Mouse (Mus musculus) liver, adult 2 months (tissue): Measurements from ENCODE around the gene Zfp622. TPM values are rescaled to one million over a fixed set of nuclear protein-coding genes. Genes with fewer than 3 reads are reported as not detected.
A peak's percentile ranks its signal among the peaks of the same experiment; 100 is the strongest.

Experiments used
- DNase-seq: peaks from one replicate; pipeline ENCODE4 v3.0.0-alpha.2; 2011; ENCODE audit warnings: low read depth, low spot score; ENCODE audit errors: extremely low read depth
- H3K27ac ChIP-seq: fragments of 200-500 bp; replicated peaks from 2 replicates; pipeline ENCODE4 v1.5.1; 2012; ENCODE audit warnings: low read depth, mild to moderate bottlenecking, control low read depth, inconsistent platforms, low read length; ENCODE audit not compliant: insufficient read depth
- H3K27me3 ChIP-seq: fragments of 200-500 bp; 2 replicates; pipeline ENCODE4 v1.6.1; 2012; ENCODE audit warnings: mild to moderate bottlenecking, moderate library complexity, low read length, inconsistent platforms; ENCODE audit not compliant: control insufficient read depth, insufficient read depth
- H3K36me3 ChIP-seq: fragments of 200-500 bp; 2 replicates; pipeline ENCODE4 v1.6.1; 2012; ENCODE audit warnings: low read length, inconsistent platforms; ENCODE audit not compliant: control insufficient read depth, insufficient read depth
- H3K4me1 ChIP-seq: fragments of 200-500 bp; 2 replicates; pipeline ENCODE4 v1.6.1; 2011; ENCODE audit warnings: low read length; ENCODE audit not compliant: control insufficient read depth, insufficient read depth
- H3K4me3 ChIP-seq: fragments of 200-500 bp; 2 replicates; pipeline ENCODE4 v1.5.1; 2011; ENCODE audit warnings: low read depth, mild to moderate bottlenecking, control low read depth, low read length, moderate library complexity; ENCODE audit not compliant: insufficient read depth
- H3K79me2 ChIP-seq: fragments of 200-500 bp; 2 replicates; pipeline ENCODE4 v1.6.1; 2012; ENCODE audit warnings: inconsistent platforms, mild to moderate bottlenecking, low read length, moderate library complexity; ENCODE audit not compliant: control insufficient read depth, insufficient read depth
- H3K9ac ChIP-seq: fragments of 200-500 bp; 2 replicates; pipeline ENCODE4 v1.6.1; 2012; ENCODE audit warnings: low read depth, mild to moderate bottlenecking, control low read depth, inconsistent platforms, low read length
- CTCF ChIP-seq: fragments of 200-500 bp; IDR thresholded peaks from 2 replicates; pipeline ENCODE4 v1.5.1; 2011; ENCODE audit warnings: low read depth, low read length, control low read depth
- POLR2A ChIP-seq: fragments of 200-500 bp; IDR thresholded peaks from 2 replicates; pipeline ENCODE4 v1.6.1; 2011; ENCODE audit warnings: low read length, control low read depth; ENCODE audit not compliant: insufficient read depth; ENCODE audit errors: extremely low read depth
- WGBS: fragments of 180-500 bp; shearing (Covaris S2); methylation state at CpG from one replicate; pipeline ENCODE4 v1.1.7; 2018; 5-methylcytosine and 5-hydroxymethylcytosine counted together
- polyA plus RNA-seq: library from polyadenylated mRNA; depleted of rRNA; stranded (reverse); fragments of >200 nt; gene quantifications from 2 replicates; pipeline ENCODE4 v1.2.3, GENCODE M21; 2012
- total RNA-seq: library from RNA; depleted of rRNA; stranded (reverse); fragments of >200 nt; gene quantifications from 2 replicates; pipeline ENCODE4 v1.2.3, GENCODE M21; 2014

Zfp622 gene
- total and polyA plus RNA-seq, 2 experiments = 12.8 to 16.4 TPM

DNA sequence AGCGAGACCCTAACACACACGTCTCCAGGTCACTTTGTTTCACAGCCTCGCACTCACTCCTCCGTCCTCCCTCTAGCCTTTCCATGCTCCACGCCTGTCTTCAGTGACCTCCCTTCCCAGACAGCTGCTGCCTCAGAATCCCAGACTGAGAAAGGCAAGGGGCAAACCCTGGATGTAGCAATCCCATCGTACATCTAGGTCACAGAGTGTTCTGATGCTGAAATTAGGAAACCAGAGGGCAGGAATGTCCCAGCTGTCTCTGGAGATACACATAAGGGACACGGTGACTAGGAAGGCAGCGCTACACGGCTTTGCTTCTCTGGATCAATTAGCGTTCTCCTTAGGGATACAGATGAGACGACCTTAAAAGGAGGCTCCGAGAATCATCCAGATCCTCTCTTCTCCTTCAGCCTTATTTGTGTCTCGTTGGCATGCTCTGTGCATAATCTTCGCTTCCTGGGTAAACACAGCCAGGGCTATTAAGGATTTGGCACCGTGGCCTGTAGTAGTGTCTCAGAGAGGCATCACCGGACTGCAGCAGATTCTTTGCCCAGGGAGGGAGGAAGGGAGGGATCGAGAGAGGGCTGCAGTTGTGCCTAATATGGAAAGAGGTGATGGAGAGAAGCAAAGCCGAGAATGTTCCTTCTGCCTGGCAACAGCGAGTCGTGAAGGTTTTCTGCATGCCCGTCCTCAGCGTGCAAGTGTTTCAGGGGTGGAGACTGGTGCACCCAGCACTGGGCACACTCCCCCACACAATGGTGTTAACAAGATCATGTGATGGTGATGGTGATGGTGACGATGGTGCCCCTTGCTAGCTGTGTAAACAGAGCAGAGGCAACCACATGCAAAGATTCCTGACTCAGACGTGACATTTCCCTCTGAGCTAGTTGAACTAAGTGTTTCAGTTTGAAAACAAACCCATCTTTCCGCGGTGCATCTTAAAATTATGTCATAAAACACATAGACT is 35.6 kb upstream of the Zfp622 start:
- no peak for TF ChIP-seq CTCF
- no peak for TF ChIP-seq POLR2A
- Histone ChIP-seq H3K36me3 (no peaks in the 10 kb centered on the region), H3K4me3 (no peak overlapping the region), H3K27me3 (no peaks in the 10 kb centered on the region), H3K4me1 (peaks cover 18% of the 10 kb centered on the region), H3K27ac (no peak overlapping the region), H3K79me2 (peaks cover 42% of the 10 kb centered on the region; the same call in 1 of the 2 replicates), H3K9ac (no peak overlapping the region)
- WGBS = 62% methylated on average over 26 of the region's 26 CpGs
- DNase-seq = peak; percentile 76

DNA sequence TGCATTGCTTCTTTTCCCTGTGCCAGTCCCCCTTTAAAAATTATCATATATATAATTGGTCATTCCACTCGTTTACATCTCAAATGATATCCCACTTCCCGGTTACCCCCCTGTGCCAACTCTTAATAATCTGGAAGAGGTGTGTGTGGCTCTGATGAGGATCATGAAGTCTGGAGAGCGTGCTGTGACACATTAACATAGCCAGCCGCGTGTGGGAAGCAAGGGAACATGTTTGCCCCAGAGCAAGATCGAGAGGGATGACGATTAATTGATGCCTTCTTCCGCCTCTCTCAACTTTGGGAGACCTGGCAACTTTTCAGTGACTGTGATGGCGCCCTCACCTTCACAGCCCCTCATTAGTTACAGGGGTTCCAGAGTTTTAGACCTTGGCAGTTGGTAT is 34.5 kb upstream of the Zfp622 start:
- no peaks in the 10 kb centered on the region for H3K36me3 ChIP-seq
- H3K79me2 ChIP-seq = peaks cover 38% of the 10 kb centered on the region; the same call in 1 of the 2 replicates
- TF ChIP-seq CTCF = no peak
- TF ChIP-seq POLR2A = no peak
- peaks cover 15% of the 10 kb centered on the region for H3K4me1 ChIP-seq
- H3K4me3 ChIP-seq = no peak overlapping the region
- DNase-seq = no peak
- no peak overlapping the region for H3K27ac ChIP-seq
- 82% methylated on average over 9 of the region's 9 CpGs for WGBS
- H3K9ac ChIP-seq = no peak overlapping the region
- H3K27me3 ChIP-seq = no peaks in the 10 kb centered on the region

DNA sequence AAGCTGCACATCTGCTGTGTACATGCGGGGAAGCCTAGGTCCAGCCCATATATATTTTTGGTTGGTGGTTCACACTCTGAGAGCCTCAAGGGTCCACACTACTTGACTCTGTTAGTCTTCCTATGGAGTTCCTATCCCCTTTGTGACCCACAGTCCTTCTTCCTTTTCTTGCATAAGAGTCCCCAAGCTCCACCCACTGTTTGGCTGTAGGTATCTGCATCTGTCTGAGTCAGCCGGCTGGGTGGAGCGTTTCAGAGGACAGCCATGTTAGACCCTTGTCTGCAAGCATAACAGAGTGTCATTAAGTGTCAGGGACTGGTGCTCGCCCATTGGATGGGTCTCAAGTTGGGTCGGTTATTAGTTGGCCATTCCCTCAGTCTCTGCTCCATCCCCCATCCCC is 33.6 kb upstream of the Zfp622 start:
- 62% methylated on average over 5 of the region's 5 CpGs for WGBS
- no peaks in the 10 kb centered on the region for H3K36me3 ChIP-seq
- no peaks in the 10 kb centered on the region for H3K27me3 ChIP-seq

DNA sequence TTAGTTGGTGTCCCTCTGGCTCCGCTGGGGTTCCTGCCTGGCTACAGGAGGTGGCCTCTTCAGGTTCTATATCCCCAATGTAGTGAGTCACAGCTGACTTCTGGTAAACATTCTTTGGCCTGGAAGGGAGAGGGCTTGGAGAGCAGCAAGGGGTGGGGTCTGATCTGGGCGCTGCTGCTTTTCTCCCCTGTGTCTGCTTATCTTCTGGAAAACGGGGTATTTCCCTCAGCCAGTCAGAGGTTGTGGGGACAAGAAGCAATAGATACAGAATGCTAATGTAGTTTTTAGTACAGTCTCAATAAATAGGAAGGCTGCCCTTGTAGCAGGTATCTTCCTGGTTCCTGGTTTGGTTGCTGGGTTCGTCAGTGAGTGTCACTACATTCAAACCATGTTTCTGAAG is 33.1 kb upstream of the Zfp622 start:
- H3K4me3 ChIP-seq = no peak overlapping the region
- DNase-seq = no peak
- TF ChIP-seq POLR2A = no peak
- TF ChIP-seq CTCF = no peak
- no peak overlapping the region for H3K27ac ChIP-seq
- H3K36me3 ChIP-seq = no peaks in the 10 kb centered on the region
- peaks cover 9% of the 10 kb centered on the region for H3K4me1 ChIP-seq
- H3K9ac ChIP-seq = no peak overlapping the region
- WGBS = 81% methylated on average over 4 of the region's 4 CpGs
- peaks cover 40% of the 10 kb centered on the region; the same call in 1 of the 2 replicates for H3K79me2 ChIP-seq
- no peaks in the 10 kb centered on the region for H3K27me3 ChIP-seq

More for the DNA sequence above, 33.6 kb upstream of the Zfp622 start:
- DNase-seq = no peak
- peaks cover 40% of the 10 kb centered on the region; the same call in 1 of the 2 replicates for H3K79me2 ChIP-seq
- no peak overlapping the region for H3K4me3 ChIP-seq
- H3K4me1 ChIP-seq = peaks cover 10% of the 10 kb centered on the region
- no peak overlapping the region for H3K27ac ChIP-seq
- TF ChIP-seq CTCF = no peak
- no peak overlapping the region for H3K9ac ChIP-seq

DNA sequence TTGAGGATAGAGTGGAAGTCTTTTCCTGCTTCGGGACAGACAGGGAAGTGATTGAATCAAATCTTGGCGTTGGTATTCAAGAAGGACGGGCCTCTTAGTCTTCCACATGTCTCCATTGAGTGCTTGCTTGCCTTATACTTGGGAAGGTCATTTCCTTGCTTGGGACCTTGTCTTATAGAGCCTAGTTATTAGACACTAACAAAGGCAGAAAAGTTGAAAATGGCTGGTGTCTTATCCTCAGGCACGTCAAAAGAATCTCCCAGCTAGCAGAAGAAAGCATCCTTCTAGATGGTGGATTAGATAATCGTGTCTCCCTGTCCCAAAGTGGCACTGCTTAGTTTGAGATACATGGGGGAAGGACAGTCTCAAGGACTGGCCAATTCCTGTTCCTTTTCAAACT is 28.2 kb upstream of the Zfp622 start:
- no peak for DNase-seq
- WGBS = 85% methylated on average over 5 of the region's 5 CpGs
- Histone ChIP-seq H3K4me3 (no peak overlapping the region), H3K27ac (no peak overlapping the region), H3K79me2 (peaks cover 15% of the 10 kb centered on the region; the same call in 1 of the 2 replicates), H3K9ac (no peak overlapping the region), H3K27me3 (no peaks in the 10 kb centered on the region), H3K36me3 (peaks cover 2% of the 10 kb centered on the region; the same call in 1 of the 2 replicates), H3K4me1 (no peaks in the 10 kb centered on the region)
- no peak for TF ChIP-seq POLR2A
- no peak for TF ChIP-seq CTCF
